Mouse (Mus musculus) gastrocnemius, postnatal 10 days (tissue): ENCODE results near the gene Map2k7. TPM values are rescaled to one million over a fixed set of nuclear protein-coding genes. Genes with fewer than 3 reads are reported as not detected.

Experiments used
- DNase-seq: peaks from one replicate; pipeline ENCODE4 v3.0.0; 2021; ENCODE audit warnings: mixed read lengths
- total RNA-seq, 2 experiments: library from RNA; stranded (reverse); gene quantifications; 2 replicates each; pipeline ENCODE4 v1.2.3; 2021

Map2k7 gene
- total RNA-seq, 2 experiments from 2014 or later = 61.4 to 65.5 TPM

DNA sequence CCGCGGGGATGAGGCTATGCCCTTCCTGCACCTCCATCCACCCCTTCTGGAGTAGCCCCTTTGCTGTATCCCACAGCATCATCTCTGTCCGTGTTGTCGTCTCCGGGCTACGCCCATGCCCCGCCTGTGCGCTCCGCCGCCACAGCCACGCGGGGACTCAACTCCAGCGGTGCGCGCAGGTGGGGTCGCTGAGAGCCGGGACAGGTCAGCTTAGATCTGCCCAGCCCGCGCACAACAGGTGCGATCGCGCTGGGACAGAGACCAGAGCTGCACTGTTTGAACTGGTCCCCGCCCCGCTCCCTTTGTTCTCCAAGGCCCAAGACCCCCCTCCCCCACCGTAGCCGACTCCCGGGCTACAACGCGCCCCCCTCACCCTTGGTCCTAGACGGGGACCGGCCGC is 20.1 kb downstream of the Map2k7 start:
- no peak for DNase-seq

DNA sequence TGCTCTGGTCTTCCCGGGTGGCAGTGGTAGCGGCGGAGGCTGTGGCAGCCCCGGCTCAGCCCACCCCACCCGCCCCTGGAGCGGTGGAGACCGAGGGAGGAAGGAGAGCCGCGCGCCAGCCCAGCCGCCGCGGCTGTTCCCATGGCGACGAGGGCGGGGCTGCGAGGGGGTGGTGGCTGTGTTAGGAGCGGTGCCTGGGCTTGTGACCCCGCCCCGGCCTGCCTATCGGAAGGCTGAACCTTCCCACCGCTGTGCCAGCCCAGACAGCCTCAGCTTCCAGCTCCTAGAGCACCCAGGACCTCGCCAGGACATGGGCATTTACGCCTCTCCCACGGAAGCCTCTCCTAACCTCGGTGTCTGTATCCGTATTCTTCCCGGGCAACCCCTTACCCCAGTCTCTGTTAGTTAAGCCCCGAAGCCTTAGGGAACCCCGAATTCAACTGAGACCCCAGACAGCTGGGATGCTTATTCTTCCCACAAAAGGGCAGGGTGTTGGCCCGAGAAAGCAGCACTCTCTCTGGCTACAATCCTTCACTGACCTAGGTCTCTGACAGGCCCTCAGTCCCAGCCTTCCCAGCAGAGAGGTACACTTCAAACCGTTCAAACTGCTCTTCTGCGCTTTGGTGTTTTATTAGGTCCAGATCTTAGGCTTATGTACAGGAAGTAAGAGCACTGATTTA is 20.7 kb downstream of the Map2k7 start, which contains the start of gene Ctxn1:
TSS of gene Ctxn1 (minus strand) at position 150 of the 680 bp plus-strand sequence.
- peak; percentile 92 for DNase-seq

DNA sequence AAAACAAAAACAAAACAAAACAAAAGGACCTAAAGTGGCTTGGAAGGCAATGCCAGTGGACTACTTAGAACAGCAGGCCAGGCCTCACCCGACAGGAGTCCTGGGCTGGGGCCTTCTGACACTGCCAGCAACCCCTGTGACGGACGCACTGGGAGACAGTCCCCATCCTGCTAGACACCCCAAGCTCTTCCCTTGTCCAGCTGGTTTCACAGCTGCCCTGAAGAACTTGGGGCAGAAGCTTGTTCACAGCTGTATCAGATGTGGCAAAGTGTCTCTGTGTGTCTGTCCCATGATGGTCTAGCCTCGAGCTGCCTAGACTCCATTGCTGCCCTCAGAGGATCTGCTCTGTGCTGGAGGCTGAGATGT is 21.2 kb downstream of the Map2k7 start:
- no peak for DNase-seq

DNA sequence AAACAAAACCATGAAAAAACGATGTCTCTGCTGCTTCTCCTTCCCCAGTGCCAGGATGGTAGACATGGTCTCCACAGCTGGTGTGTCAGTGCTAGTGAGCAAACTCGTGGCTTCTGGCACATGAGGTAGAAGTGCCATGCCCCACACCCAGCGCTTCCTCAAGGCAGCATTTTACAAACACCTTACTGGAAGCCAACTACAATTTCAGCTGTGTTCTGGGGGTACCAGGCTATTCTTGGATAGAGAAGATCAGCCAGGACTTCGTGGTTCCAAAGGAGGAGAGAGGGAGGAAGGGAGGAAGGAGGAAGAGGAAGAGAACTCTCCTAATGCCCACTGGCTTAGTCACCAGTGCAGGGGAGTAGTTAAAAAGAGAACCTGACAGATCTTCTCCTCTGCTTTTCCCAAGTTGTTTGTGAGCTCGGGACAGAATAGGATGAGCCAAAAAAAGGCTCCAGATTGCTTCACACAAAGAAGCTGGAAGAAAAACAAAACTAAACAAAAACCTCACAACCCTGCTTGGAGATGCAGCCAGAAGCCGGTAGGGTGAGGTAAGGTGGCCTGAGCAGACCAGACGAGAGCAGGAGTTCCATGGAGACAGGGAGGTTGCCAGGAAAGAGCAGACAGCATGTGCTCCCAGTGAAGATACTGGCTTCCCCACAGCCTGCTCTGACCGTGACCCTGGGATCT is 24.7 kb downstream of the Map2k7 start:
- no peak for DNase-seq

DNA sequence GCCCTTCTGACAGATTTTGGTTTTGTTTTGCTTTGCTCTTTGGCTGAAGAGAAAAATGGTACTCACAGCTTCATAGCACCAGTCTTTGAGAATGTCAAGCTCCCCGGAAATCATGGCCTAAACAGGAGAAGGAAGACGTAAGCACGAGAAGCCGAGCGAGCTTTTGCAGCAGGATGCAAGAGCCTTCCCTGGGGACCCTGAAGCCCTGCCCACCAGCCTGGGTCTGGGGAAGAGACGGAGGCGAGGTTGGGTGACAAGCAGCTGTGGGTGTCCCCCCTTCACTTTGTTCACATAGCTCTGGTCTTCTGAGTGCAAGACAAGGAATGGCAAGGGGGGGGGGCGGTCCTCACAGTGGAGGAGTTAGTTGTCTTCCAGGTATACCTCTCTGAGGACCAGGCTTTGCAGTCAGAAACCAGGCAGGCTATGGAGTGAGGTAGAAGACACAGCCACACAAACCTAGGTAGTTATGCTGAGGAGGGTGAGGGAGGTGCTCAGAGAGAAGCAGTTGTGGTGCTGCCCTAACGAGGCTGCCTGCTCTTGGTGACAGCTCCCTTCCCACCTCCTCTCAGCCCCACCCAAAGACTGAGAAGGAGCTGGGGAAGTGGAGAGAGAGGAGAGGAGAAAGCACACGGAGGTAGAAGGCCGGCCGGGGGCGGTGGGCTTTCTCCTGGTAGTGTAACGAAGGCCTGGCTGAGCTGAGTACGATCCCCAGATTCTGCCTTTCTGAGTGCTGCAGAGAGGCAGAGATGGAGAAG is 26.8 kb downstream of the Map2k7 start:
- DNase-seq = no peak

DNA sequence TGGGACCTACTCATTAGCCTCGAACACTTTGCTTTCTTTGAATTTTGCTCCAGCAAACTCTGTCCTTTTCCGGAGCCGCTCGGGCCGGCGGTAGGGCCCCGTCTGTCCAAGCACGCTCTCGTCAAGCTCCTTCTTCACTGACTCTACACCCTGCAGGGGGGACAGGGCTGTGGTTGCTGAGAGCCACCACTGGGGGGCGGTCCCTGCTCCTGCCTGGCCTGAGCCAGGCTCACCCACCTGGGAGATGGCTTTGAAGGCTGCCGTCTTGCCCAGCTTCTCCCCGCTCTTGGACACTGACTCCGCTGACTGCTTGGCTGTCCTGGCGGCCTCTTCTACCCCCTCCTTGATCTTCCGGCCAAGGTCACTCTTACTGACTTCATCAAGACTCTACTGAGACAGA is 29.1 kb downstream of the Map2k7 start:
- DNase-seq = no peak

DNA sequence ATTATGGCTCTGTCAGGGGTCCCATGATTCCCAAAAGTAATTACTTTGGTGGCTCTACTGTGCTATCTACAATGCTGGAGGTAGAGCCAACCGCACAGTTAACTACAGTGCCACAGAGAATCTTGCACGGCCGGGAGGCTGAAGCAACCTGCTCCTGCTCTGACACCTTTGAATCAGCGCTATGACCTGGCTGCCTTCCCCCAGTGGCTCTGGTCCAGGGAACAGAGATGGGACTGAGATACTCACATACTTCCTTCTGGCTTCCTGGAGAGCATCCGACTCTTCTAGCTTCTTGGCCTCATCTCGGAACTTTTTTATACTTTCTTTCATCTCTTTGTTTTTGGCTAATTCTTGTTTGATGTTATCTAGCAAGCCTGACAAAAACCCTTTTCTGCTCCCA is 31.1 kb downstream of the Map2k7 start:
- DNase-seq = no peak

DNA sequence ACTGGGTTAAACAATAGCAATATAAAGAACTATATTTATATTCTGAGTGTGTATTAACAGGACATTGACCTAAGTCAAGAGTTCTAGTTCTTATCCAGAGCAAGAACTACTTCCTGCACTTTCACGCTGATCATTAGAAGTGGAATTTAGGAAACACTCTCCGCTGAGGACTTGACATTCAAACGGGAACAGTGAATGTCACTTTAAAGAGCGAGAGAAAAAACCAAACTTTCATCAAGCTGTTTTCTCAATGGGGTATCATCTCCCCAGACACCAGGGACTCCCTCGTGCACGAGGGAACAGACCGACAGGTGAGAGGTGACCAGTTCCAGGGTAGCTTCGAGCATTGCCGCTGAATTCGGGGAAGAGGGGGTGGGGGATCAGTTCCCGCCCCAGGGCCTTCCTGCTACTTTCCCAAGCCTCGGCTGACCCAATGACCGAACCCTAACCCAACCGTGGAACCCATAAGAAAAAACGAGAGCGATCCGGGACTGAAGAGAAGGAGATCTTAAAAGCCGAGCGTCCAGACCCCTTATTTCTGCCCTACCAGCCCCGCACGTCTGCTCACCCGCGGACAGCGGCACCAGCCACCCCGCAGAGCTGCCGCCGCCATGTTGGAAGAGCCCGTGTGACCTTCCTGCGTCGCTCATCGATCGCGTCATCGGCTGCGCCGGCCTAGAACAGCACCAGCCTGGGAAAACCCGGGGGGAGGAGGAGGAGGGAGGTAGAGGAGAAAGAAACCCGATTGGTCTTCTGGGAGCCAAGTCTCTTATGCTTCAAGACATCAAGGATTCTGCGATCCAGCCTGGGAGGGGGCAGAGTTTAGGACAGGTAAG is 37.0 kb downstream of the Map2k7 start, which contains the start of gene Timm44:
TSS of gene Timm44 (minus strand) at position 639 of the 836 bp plus-strand sequence.
- peak; percentile 94 for DNase-seq

DNA sequence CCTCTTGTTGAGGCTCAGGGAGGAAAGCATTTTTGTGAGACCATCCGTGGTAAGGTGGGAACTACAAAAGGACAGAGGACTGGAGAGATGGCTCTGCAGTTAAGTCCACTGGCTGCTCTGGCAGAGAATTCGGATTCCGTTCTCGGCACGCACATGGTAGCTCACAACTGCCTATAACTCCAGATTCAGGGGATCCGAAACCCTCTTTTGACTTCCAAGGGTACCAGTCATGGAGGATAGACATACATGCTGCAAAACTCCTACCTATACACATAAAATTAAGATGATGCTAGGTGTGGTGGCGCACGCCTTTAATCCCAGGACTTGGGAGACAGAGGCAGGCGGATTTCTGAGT is 37.5 kb downstream of the Map2k7 start:
- DNase-seq = no peak

DNA sequence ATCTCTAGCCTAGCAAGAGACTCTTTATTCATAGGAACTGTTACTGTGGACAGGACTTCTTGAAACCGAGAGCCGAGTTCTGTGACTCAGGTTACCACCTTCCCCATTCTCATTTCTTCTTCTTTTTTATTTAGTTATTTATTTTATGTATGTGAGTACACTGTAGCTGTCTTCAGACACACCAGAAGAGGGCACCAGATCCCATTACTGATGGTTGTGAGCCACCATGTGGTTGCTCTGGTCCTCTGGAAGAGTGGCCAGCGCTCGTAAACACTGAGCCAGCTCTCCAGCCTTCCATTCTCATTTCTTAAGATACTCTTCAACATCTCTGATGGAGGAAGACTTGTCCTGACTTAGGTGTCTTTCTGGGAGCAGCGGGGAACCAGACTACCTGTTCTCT is 54.2 kb downstream of the Map2k7 start:
- DNase-seq = no peak

Other genes with a start within 250 kb of the Map2k7 start
- gene Cd209f, start 132.9 kb upstream of the Map2k7 start, total RNA-seq = 1 to 10 TPM; 1.7 to 3.4 TPM
- under 1 TPM; 0.31 to 0.45 TPM for gene Cd209g, start 104.6 kb upstream of the Map2k7 start, total RNA-seq
- 10 to 100 TPM; 15.5 to 20.5 TPM for gene Evi5l, start 72.2 kb upstream of the Map2k7 start, total RNA-seq
- under 1 TPM; 0.16 to 0.21 TPM for gene Prr36, start 21.3 kb upstream of the Map2k7 start, total RNA-seq
- under 1 TPM in 1 of 2 experiments, not detected in 1; 0.29 TPM for gene Lrrc8e, start 11.9 kb upstream of the Map2k7 start, total RNA-seq
- under 1 TPM; 0.14 to 0.31 TPM for gene Gm49320, start 125 bp downstream of the Map2k7 start, total RNA-seq
- 1 to 10 TPM; 2.8 to 5.1 TPM for gene Tgfbr3l, start 9.5 kb downstream of the Map2k7 start, total RNA-seq
- gene Snapc2, start 14.3 kb downstream of the Map2k7 start, total RNA-seq = 10 to 100 TPM; 13.0 to 15.4 TPM
- 1 to 10 TPM; 3.8 to 4.5 TPM for gene Ctxn1, start 20.5 kb downstream of the Map2k7 start, total RNA-seq
- gene Timm44, start 37.2 kb downstream of the Map2k7 start, total RNA-seq = 10 to 100 TPM; 72.4 to 74.5 TPM
- gene Ccl25, start 86.5 kb downstream of the Map2k7 start, total RNA-seq = 1 to 10 TPM; 8.0 to 8.3 TPM
- gene Elavl1, start 86.7 kb downstream of the Map2k7 start, total RNA-seq = 10 to 100 TPM; 50.1 to 55.0 TPM